Mouse (Mus musculus): Measurements from ENCODE around the gene Foxb1.

- TF ChIP-seq CTCF (conservative IDR thresholded peaks at IDR 0.05; ENCODE audit: insufficient read depth, insufficient read length, low read depth, low read length) (no peak), POLR2A (IDR thresholded peaks at IDR 0.05; ENCODE audit: low read depth, low read length) (no peak)
Measured at GRCm38 (mm10) chr9:69760371-69761301, at the start of gene Foxb1.

Data from kidney, adult 2 months (tissue).